Comparison of ENCODE assay signal across 8 mouse cellular contexts in the genomic region with DNA sequence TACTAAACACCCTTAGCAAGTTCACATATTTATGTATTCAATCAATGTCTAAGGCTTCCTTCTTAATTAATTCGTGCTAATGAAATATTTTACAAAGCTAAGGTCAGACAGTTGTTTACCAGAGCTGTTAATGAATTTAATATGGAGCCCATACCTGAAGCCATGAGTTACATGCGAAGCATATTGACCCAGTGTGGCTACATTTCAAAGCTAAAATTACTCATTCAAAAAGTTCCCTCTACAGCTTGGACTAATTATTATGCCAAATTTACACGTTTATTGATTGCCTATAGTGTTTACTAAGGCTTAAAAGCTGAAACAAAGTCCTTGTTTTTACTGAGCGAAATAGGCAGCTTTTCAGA. TPM values are rescaled to one million over a fixed set of nuclear protein-coding genes. Genes with fewer than 3 reads are reported as not detected.
A peak's percentile ranks its signal among the peaks of the same experiment; 100 is the strongest.
DNase-seq lines count a peak whose midpoint lies in the region; ATAC-seq lines count a peak whose summit lies in the region.

No protein-coding gene starts in this region.

- H3K9me3 ChIP-seq in heart, embryonic 16.5 days (replicated peaks; ENCODE audit: control insufficient read depth, low read length), result no peaks in the 10 kb centered on the region
- H3K9me3 ChIP-seq in hindbrain, embryonic 15.5 days, result no peaks in the 10 kb centered on the region
- no peaks in the 10 kb centered on the region for H3K9me3 ChIP-seq in midbrain, embryonic 13.5 days

- peaks cover 12% of the 10 kb centered on the region for H3K4me1 ChIP-seq in heart, embryonic 16.5 days (ENCODE audit: control insufficient read depth, insufficient read depth, low read length)
- peaks cover 2% of the 10 kb centered on the region; the same call in 1 of the 2 replicates for H3K4me1 ChIP-seq in brown adipose tissue, adult 24 weeks (ENCODE audit: control insufficient read depth, insufficient read depth, insufficient read length, low read length)
- H3K4me1 ChIP-seq in hindbrain, embryonic 15.5 days (replicated peaks), result peaks cover 15% of the 10 kb centered on the region
- H3K4me1 ChIP-seq in midbrain, embryonic 13.5 days (replicated peaks), result peaks cover 23% of the 10 kb centered on the region

- peaks cover 4% of the 10 kb centered on the region; the same call in 1 of the 2 replicates for H3K36me3 ChIP-seq in heart, embryonic 16.5 days (ENCODE audit: control insufficient read depth, insufficient read depth)
- peaks cover 4% of the 10 kb centered on the region; the same call in 1 of the 2 replicates for H3K36me3 ChIP-seq in hindbrain, embryonic 15.5 days
- H3K36me3 ChIP-seq in midbrain, embryonic 13.5 days, result peaks cover 8% of the 10 kb centered on the region

- intact Hi-C loops in heart, postnatal 10 days (cut with DNase I), result no loop called here

- peak overlapping the region; percentile 74 for H3K9ac ChIP-seq in heart, embryonic 16.5 days (ENCODE audit: low read length)
- H3K9ac ChIP-seq in hindbrain, embryonic 15.5 days, result no peak overlapping the region
- 0 out of 2 replicates have a peak overlapping the region, but pooled peaks have one; percentile 7 for H3K9ac ChIP-seq in midbrain, embryonic 13.5 days (replicated peaks)

- DNase-seq in heart, postnatal 10 days, result no peak
- no peak for DNase-seq in right cerebral cortex, postnatal 10 days (ENCODE audit: low spot score in 2 of 2)
- DNase-seq in layer of hippocampus, adult 9-11 months, result no peak
- no peak for DNase-seq in adrenal gland, adult 8-10 months

- no peak overlapping the region for H3K27ac ChIP-seq in heart, embryonic 16.5 days (ENCODE audit: low read length)
- H3K27ac ChIP-seq in brown adipose tissue, adult 24 weeks (replicated peaks; ENCODE audit: low read depth, low read length), result no peak overlapping the region
- H3K27ac ChIP-seq in hindbrain, embryonic 15.5 days (replicated peaks), result 0 out of 2 replicates have a peak overlapping the region, but pooled peaks have one; percentile 31
- no peak overlapping the region for H3K27ac ChIP-seq in midbrain, embryonic 13.5 days

- H3K27me3 ChIP-seq in heart, embryonic 16.5 days (ENCODE audit: control insufficient read depth, insufficient read depth, low read length), result no peaks in the 10 kb centered on the region
- H3K27me3 ChIP-seq in hindbrain, embryonic 15.5 days, result no peaks in the 10 kb centered on the region
- no peaks in the 10 kb centered on the region for H3K27me3 ChIP-seq in midbrain, embryonic 13.5 days

- H3K4me3 ChIP-seq in heart, embryonic 16.5 days (ENCODE audit: low read length), result peak overlapping the region; percentile 99
- peak overlapping the region; percentile 32 for H3K4me3 ChIP-seq in brown adipose tissue, adult 24 weeks (ENCODE audit: insufficient read depth, low read depth, low read length)
- H3K4me3 ChIP-seq in hindbrain, embryonic 15.5 days, result peak overlapping the region; percentile 80
- peak overlapping the region; percentile 99 for H3K4me3 ChIP-seq in midbrain, embryonic 13.5 days (replicated peaks)

- 0 out of 2 replicates have a peak, but pooled peaks have one; percentile 4 for ATAC-seq in heart, embryonic 16.5 days (replicated peaks; ENCODE audit: extremely low read depth, insufficient read depth, low FRiP score)
- ATAC-seq in hindbrain, embryonic 15.5 days (ENCODE audit: low FRiP score, low read depth), result peak; percentile 49
- peak; percentile 61 for ATAC-seq in midbrain, embryonic 13.5 days

- H3K4me2 ChIP-seq in heart, embryonic 16.5 days (ENCODE audit: low read depth, low read length), result peak overlapping the region; percentile 64
- H3K4me2 ChIP-seq in hindbrain, embryonic 15.5 days, result peak overlapping the region; percentile 68
- H3K4me2 ChIP-seq in midbrain, embryonic 13.5 days (replicated peaks), result peak overlapping the region; percentile 47

- WGBS in heart, embryonic 16.5 days, result 44% methylated on average over 4 of the region's 4 CpGs
- WGBS in hindbrain, embryonic 15.5 days, result 40% methylated on average over 4 of the region's 4 CpGs
- 52% methylated on average over 4 of the region's 4 CpGs for WGBS in midbrain, embryonic 13.5 days

RNA-seq across cellular contexts. Expression of a gene that starts 0.4 kb away (rescaled TPM):
- polyA plus RNA-seq in heart, embryonic 16.5 days (2015; fragmentation: Nextera tagmentation; extraction: Ambion mirVana), result 69.2 and 73.1 TPM in 2 replicates
- 10 to 100 TPM; 56.6 to 60.9 TPM for total RNA-seq in heart, postnatal 10 days (2021)
- polyA plus RNA-seq in brown adipose tissue, adult 24 weeks (2012; ENCODE audit: insufficient read depth, insufficient read length, missing spikeins), result 27.3 and 32.6 TPM in 2 replicates
- polyA plus RNA-seq in hindbrain, embryonic 15.5 days (2015; fragmentation: Nextera tagmentation; extraction: Ambion mirVana), result 84.6 and 90.5 TPM in 2 replicates
- polyA plus RNA-seq in midbrain, embryonic 13.5 days (2015; fragmentation: Nextera tagmentation; extraction: Ambion mirVana), result 104 and 112 TPM in 2 replicates
- 10 to 100 TPM; 63.0 to 74.9 (median 71.5) TPM for total RNA-seq in adrenal gland, adult 8-10 months (2022)

Comparison
In these comparisons a context has a peak if more than half of its experiments do, and no peak if none do; other contexts are left out.
1. ATAC-seq: peak in every context shown above with its lines; median percentile 61 in midbrain, embryonic 13.5 days; 49 in hindbrain, embryonic 15.5 days; 4 in heart, embryonic 16.5 days.
2. H3K4me3 ChIP-seq: peak in every context shown above with its lines; median percentile 99 in heart, embryonic 16.5 days; 99 in midbrain, embryonic 13.5 days; 80 in hindbrain, embryonic 15.5 days; 32 in brown adipose tissue, adult 24 weeks.